ENCODE assay signal across 9 mouse cellular contexts in genomic region chr9:78480706-78481358, GRCm38 (mm10). TPM values are rescaled to one million over a fixed set of nuclear protein-coding genes. Genes with fewer than 3 reads are reported as not detected.
DNase-seq lines count a peak whose midpoint lies in the region; ATAC-seq and TF ChIP-seq lines count a peak whose summit lies in the region.
"Had no signal": no experiment of that assay in that cellular context is flagged by ENCODE, and none has a peak within 500 bp of the region (broad histone marks: within the 10 kb centered on the region; RNA-seq: fewer than 3 reads in every experiment).

No protein-coding gene starts in this region.

- TF ChIP-seq CTCF in cerebellum, adult 2 months (IDR thresholded peaks at IDR 0.05; ENCODE audit: borderline replicate concordance, insufficient read depth, low read depth, low read length) = no peak

- ATAC-seq in frontal cortex, adult (ENCODE audit: low TSS enrichment) = peak; percentile 60

- peak overlapping the region; percentile 72 to 100 for H3K4me3 ChIP-seq in ES-E14 (ENCODE audit: insufficient read depth in 1 of 2, low read depth in 1 of 2, low read length in 2 of 2, poor library complexity in 1 of 2, severe bottlenecking in 1 of 2)
- peak overlapping the region; percentile 65 for H3K4me3 ChIP-seq in cerebellum, adult 2 months (replicated peaks; ENCODE audit: insufficient read depth, low read depth, low read length)
- peak overlapping the region; percentile 98 for H3K4me3 ChIP-seq in hindbrain, embryonic 10.5 days

- peak overlapping the region; percentile 99 for H3K27ac ChIP-seq in ES-E14 (ENCODE audit: insufficient read depth, low read depth, low read length, poor library complexity, severe bottlenecking)
- H3K27ac ChIP-seq in cerebellum, adult 2 months (ENCODE audit: insufficient read depth, low read length) = peak overlapping the region; percentile 81
- peak overlapping the region; percentile 100 for H3K27ac ChIP-seq in hindbrain, embryonic 10.5 days

- H3K27me3 ChIP-seq in cerebellum, adult 2 months (ENCODE audit: control insufficient read depth, insufficient read depth, low read length) = no peaks in the 10 kb centered on the region
- no peaks in the 10 kb centered on the region for H3K27me3 ChIP-seq in hindbrain, embryonic 10.5 days (ENCODE audit: insufficient read depth, poor library complexity, severe bottlenecking)

- no peaks in the 10 kb centered on the region for H3K9me3 ChIP-seq in ES-E14 (ENCODE audit: control insufficient read depth, insufficient read depth, low read depth, low read length)
- no peaks in the 10 kb centered on the region for H3K9me3 ChIP-seq in hindbrain, embryonic 10.5 days

- H3K9ac ChIP-seq in ES-E14 (ENCODE audit: insufficient read depth, low read depth, low read length, poor library complexity, severe bottlenecking) = peak overlapping the region; percentile 95

- in situ Hi-C loops in ES-E14 (cut with MboI; ENCODE audit: low sequenced_read_pairs in 2 of 2, unreplicated experiment in 2 of 2) = no loop called here

- 1% methylated on average over 46 of the region's 46 CpGs for WGBS in cerebellum, adult 2 months
- under 1% methylated on average over 46 of the region's 46 CpGs for WGBS in hindbrain, embryonic 10.5 days

- TF ChIP-seq POLR2A in cerebellum, adult 2 months (IDR thresholded peaks at IDR 0.05; ENCODE audit: borderline replicate concordance, insufficient read depth, low read length) = no peak

- DNase-seq in ES-E14 (ENCODE audit: low read depth, low spot score) = no peak
- peak; percentile 74 to 80 for DNase-seq in cerebellum, adult 2 months
- DNase-seq in hindbrain, embryonic 10.5 days (ENCODE audit: low spot score) = peak; percentile 77
- DNase-seq in layer of hippocampus, postnatal 25 days (ENCODE audit: extremely low spot score in 1 of 2, low spot score in 1 of 2) = peak; percentile 58 to 66
- DNase-seq in lung, postnatal 14 days = peak; percentile 75
- peak; percentile 73 for DNase-seq in ovary, postnatal 36 days (ENCODE audit: low spot score)
- peak; percentile 81 for DNase-seq in thymus, postnatal 14 days

- peaks cover 38% of the 10 kb centered on the region for H3K36me3 ChIP-seq in ES-E14 (ENCODE audit: control insufficient read depth, insufficient read depth, low read length, poor library complexity, severe bottlenecking)
- peaks cover 48% of the 10 kb centered on the region for H3K36me3 ChIP-seq in hindbrain, embryonic 10.5 days

- no peaks in the 10 kb centered on the region; a peak in 1 of 4 replicates for H3K4me1 ChIP-seq in ES-E14 (ENCODE audit: control insufficient read depth in 2 of 2, insufficient read depth in 2 of 2, low read length in 2 of 2, poor library complexity in 1 of 2)
- peaks cover 3% of the 10 kb centered on the region; the same call in 1 of the 2 replicates for H3K4me1 ChIP-seq in cerebellum, adult 2 months (ENCODE audit: control insufficient read depth, insufficient read depth, low read length)
- peaks cover 23% of the 10 kb centered on the region for H3K4me1 ChIP-seq in hindbrain, embryonic 10.5 days (replicated peaks)

TF ChIP-seq in ES-E14, 5 proteins besides CTCF, POLR2A, EP300 and RAD21:
- TF ChIP-seq ZNF384 (IDR thresholded peaks at IDR 0.05; ENCODE audit: low read depth, low read length) = no peak
- TF ChIP-seq HCFC1 (IDR thresholded peaks at IDR 0.05; ENCODE audit: borderline replicate concordance, insufficient read depth, low read length) = no peak

RNA-seq across cellular contexts. Expression of gene Eef1a1, which starts 8.1 kb away (rescaled TPM):
- total RNA-seq in ES-E14 (2012; rRNA removed) = 10,022 and 10,869 TPM in 2 replicates
- polyA plus RNA-seq in cerebellum, adult 2 months (2012; rRNA removed) = 2,299 and 2,427 TPM in 2 replicates
- 3,168 and 3,706 TPM in 2 replicates for polyA plus RNA-seq in hindbrain, embryonic 10.5 days (2016; fragmentation: Nextera tagmentation; extraction: Ambion mirVana)
- total RNA-seq in layer of hippocampus, postnatal 25 days (2021) = 1,000 to 10,000 TPM; 3,010 to 3,306 TPM

RNA-seq across cellular contexts. Expression of gene Gm17324, which starts 32.2 kb away (rescaled TPM):
- 0.45 and 1.6 TPM in 2 replicates for total RNA-seq in ES-E14 (2012; rRNA removed)
- 0.34 and 0.40 TPM in 2 replicates for polyA plus RNA-seq in cerebellum, adult 2 months (2012; rRNA removed)
- 0.55 and 0.68 TPM in 2 replicates for polyA plus RNA-seq in hindbrain, embryonic 10.5 days (2016; fragmentation: Nextera tagmentation; extraction: Ambion mirVana)
- 1 to 10 TPM in 1 of 2 experiments, under 1 TPM in 1; 0.89 to 1.1 TPM for total RNA-seq in layer of hippocampus, postnatal 25 days (2021)
- polyA plus RNA-seq: large intestine, adult 2 months had no signal

RNA-seq across cellular contexts. Expression of gene Mto1, which starts 32.8 kb away (rescaled TPM):
- total RNA-seq in ES-E14 (2012; rRNA removed) = 31.3 and 44.8 TPM in 2 replicates
- polyA plus RNA-seq in cerebellum, adult 2 months (2012; rRNA removed) = 31.6 TPM in 2 replicates
- polyA plus RNA-seq in hindbrain, embryonic 10.5 days (2016; fragmentation: Nextera tagmentation; extraction: Ambion mirVana) = 22.6 and 25.1 TPM in 2 replicates
- 10 to 100 TPM; 20.6 to 23.7 TPM for total RNA-seq in layer of hippocampus, postnatal 25 days (2021)

RNA-seq across cellular contexts. Expression of gene Cgas, which starts 37.8 kb away (rescaled TPM):
- 0.90 and 1.7 TPM in 2 replicates for total RNA-seq in ES-E14 (2012; rRNA removed)
- polyA plus RNA-seq in cerebellum, adult 2 months (2012; rRNA removed) = 0.33 and 0.40 TPM in 2 replicates
- 0.20 and 0.46 TPM in 2 replicates for polyA plus RNA-seq in hindbrain, embryonic 10.5 days (2016; fragmentation: Nextera tagmentation; extraction: Ambion mirVana)
- total RNA-seq in layer of hippocampus, postnatal 25 days (2021) = 1 to 10 TPM in 1 of 2 experiments, under 1 TPM in 1; 0.74 to 1.2 TPM
